Mouse (Mus musculus): ENCODE results near the gene Ccl7. TPM values are rescaled to one million over a fixed set of nuclear protein-coding genes. Genes with fewer than 3 reads are reported as not detected.

Gene Ccl7
- 5.4 TPM in 2 replicates for polyA plus RNA-seq (2015; fragmentation: Nextera tagmentation; extraction: Ambion mirVana)

DNA sequence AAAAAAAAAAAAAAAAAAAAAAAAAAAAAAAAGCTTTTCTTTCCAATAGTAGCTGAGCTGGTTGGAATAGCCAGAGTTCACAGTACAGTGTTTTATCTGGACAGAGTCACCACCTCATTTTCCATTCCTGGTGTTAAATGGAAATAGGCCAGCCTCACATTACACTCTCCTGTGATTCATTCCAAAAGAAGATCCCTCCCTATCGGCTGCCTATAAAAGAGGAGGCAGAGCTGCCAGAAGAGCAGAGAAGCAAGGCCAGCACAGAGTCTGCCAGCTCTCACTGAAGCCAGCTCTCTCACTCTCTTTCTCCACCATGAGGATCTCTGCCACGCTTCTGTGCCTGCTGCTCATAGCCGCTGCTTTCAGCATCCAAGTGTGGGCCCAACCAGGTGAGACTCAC, at the start of gene Ccl7:
TSS of gene Ccl7 (plus strand) at position 242 of the 400 bp plus-strand sequence.
- Histone ChIP-seq H3K27me3 (0 out of 2 replicates have a peak, but pooled peaks cover 3% of the 10 kb centered on the region), H3K9me3 (no peaks in the 10 kb centered on the region), H3K9ac (no peak within 1 kb of the TSS), H3K4me2 (no peak within 1 kb of the TSS; the same call in 1 of the 2 replicates), H3K27ac (peak within 1 kb of the TSS; percentile 43; the same call in 1 of the 2 replicates), H3K4me1 (0 out of 2 replicates have a peak, but pooled peaks cover 4% of the 10 kb centered on the region), H3K36me3 (no peaks in the 10 kb centered on the region), H3K4me3 (no peak within 1 kb of the TSS)
- peak; percentile 40; the same call in 1 of the 2 replicates for ATAC-seq (ENCODE audit: insufficient number of reproducible peaks, low FRiP score, low TSS enrichment, low read depth)
- WGBS: 44% methylated on average over 3 of the region's 3 CpGs

DNA sequence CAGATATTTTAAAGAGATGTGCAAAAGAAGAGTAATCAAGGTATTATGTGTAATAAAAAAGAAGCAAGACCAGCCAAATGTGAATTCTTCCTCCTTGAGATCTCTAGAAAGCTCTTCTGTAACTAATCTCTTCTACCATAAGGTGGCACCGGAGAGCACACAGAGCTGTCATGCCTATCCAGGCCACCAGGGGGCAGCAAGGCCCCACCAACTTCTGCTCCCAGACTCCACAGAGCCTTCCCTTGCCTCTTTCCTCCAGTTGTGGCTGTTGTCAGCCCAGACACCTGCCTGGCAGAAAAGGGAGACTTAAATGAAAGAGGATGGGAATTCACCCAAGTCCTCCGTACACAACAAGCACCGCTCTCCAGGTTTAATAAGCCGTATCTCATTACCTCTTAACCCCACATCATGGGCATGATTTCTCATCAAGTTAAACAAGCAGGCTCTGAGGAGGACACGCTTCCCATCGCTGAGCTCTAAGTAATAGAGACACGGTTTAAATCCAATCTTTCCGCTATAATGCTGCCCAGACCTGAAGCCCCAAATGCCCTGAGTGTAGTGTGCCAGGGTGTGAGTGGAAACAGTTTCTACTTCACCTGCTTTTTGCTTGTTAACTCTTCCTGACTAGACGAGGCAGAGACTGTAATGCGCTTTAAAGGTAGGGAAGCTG, 49.2 kb upstream of the Ccl7 start:
- H3K4me3 ChIP-seq: no peak overlapping the region
- WGBS: 54% methylated on average over 10 of the region's 10 CpGs
- no peaks in the 10 kb centered on the region for H3K36me3 ChIP-seq
- H3K4me1 ChIP-seq: 0 out of 2 replicates have a peak, but pooled peaks cover 5% of the 10 kb centered on the region
- no peak overlapping the region for H3K27ac ChIP-seq
- H3K4me2 ChIP-seq: no peak overlapping the region
- H3K9me3 ChIP-seq: no peaks in the 10 kb centered on the region
- H3K27me3 ChIP-seq: peaks cover 11% of the 10 kb centered on the region; the same call in 1 of the 2 replicates
- no peak for ATAC-seq (ENCODE audit: insufficient number of reproducible peaks, low FRiP score, low TSS enrichment, low read depth)
- H3K9ac ChIP-seq: no peak overlapping the region

DNA sequence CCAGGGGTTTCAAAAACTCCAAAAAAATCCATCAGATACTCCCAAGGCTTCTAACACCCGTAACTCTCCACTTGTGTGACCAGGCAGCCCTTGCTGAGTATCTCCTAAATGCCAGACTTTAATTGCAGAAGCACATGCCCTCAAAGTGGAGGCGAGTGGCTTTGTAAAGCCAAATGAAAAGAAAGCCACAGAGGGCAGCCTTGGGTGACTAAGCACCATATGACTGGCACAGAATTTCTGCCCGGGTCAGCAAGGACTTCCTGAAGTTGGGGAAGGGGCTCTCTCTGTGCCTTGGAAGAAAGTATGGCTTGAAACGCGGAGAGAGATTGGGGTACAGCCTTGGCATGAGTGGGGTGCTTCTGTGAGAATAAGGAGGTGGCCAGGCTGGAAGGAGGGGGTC, 48.4 kb upstream of the Ccl7 start:
- no peaks in the 10 kb centered on the region for H3K36me3 ChIP-seq
- no peak overlapping the region for H3K27ac ChIP-seq
- no peak overlapping the region for H3K4me2 ChIP-seq
- H3K9me3 ChIP-seq: no peaks in the 10 kb centered on the region
- 86% methylated on average over 5 of the region's 5 CpGs for WGBS
- no peak overlapping the region for H3K9ac ChIP-seq
- H3K27me3 ChIP-seq: peaks cover 11% of the 10 kb centered on the region; the same call in 1 of the 2 replicates
- no peak for ATAC-seq (ENCODE audit: insufficient number of reproducible peaks, low FRiP score, low TSS enrichment, low read depth)
- no peak overlapping the region for H3K4me3 ChIP-seq
- 0 out of 2 replicates have a peak, but pooled peaks cover 5% of the 10 kb centered on the region for H3K4me1 ChIP-seq

DNA sequence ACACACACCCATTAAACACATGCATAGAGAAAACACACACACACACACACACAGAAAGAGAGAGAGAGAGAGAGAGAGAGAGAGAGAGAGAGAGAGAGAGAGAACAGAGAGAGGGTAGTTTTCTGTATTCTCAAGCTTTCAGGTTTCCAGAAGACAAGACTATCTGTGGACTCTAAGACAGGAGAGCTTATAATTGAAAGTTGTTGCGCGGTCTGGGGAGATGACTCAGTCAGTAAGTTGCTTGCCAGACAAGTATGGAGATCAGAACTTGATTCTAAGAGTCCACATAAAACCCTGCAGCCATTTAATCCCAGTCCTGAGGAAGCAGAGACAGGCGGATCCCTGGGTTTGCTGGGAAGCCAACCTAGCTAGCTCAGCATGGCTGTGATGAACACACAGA, 46.9 kb upstream of the Ccl7 start:
- ATAC-seq (ENCODE audit: insufficient number of reproducible peaks, low FRiP score, low TSS enrichment, low read depth): no peak
- Histone ChIP-seq H3K36me3 (no peaks in the 10 kb centered on the region), H3K9me3 (no peaks in the 10 kb centered on the region), H3K4me1 (0 out of 2 replicates have a peak, but pooled peaks cover 5% of the 10 kb centered on the region), H3K27ac (no peak overlapping the region), H3K9ac (no peak overlapping the region), H3K4me3 (no peak overlapping the region), H3K27me3 (peaks cover 8% of the 10 kb centered on the region; the same call in 1 of the 2 replicates), H3K4me2 (no peak overlapping the region)
- 81% methylated on average over 3 of the region's 3 CpGs for WGBS

DNA sequence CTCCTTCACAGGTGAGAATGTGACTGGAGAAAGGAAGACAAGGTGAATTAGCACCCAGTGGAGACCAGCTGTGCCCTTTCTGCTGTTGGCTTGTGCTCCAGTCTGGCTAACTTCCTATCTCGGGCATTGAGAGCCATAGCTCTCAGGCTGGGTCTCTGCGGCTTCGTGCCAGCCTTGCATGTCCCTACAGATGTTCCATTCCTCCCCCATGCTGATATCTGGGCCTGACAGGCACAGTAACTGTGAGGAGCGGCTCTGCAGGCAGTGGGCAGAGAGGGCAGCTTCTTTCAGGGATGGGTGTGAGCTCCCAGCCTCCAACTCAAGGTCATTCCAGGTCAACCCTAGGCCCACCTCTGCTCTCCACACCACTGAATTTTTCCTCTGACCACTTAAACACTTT, 46.0 kb upstream of the Ccl7 start:
- no peak for ATAC-seq (ENCODE audit: insufficient number of reproducible peaks, low FRiP score, low TSS enrichment, low read depth)
- WGBS: 84% methylated on average over 4 of the region's 4 CpGs
- Histone ChIP-seq H3K9ac (no peak overlapping the region), H3K36me3 (no peaks in the 10 kb centered on the region), H3K4me1 (0 out of 2 replicates have a peak, but pooled peaks cover 5% of the 10 kb centered on the region), H3K4me2 (no peak overlapping the region), H3K4me3 (no peak overlapping the region), H3K27me3 (peaks cover 8% of the 10 kb centered on the region; the same call in 1 of the 2 replicates), H3K27ac (no peak overlapping the region), H3K9me3 (no peaks in the 10 kb centered on the region)

DNA sequence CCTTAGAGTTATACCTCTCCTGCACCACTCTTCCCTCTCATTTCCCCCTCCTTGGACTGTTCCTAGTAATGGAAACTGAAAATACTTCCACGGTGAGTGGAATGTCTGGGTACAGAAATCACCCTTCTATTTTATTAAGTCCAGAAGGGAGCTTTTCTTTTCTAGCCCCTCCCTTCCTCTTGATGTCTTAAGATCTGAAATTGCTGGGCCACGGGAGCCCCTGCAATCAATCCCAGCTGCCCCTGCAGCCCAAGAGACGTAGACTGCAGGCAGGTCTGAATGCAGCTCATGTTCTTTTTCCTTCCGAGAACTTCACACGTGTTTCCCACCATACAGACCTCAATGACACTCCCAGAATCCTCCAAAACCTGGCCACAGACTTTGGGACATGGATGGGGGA, 44.9 kb upstream of the Ccl7 start:
- no peak overlapping the region for H3K9ac ChIP-seq
- ATAC-seq (ENCODE audit: insufficient number of reproducible peaks, low FRiP score, low TSS enrichment, low read depth): no peak
- peaks cover 8% of the 10 kb centered on the region; the same call in 1 of the 2 replicates for H3K27me3 ChIP-seq
- H3K4me3 ChIP-seq: no peak overlapping the region
- H3K27ac ChIP-seq: no peak overlapping the region
- H3K4me1 ChIP-seq: 0 out of 2 replicates have a peak, but pooled peaks cover 5% of the 10 kb centered on the region
- 34% methylated on average over 5 of the region's 5 CpGs for WGBS
- H3K9me3 ChIP-seq: no peaks in the 10 kb centered on the region
- no peak overlapping the region for H3K4me2 ChIP-seq
- H3K36me3 ChIP-seq: no peaks in the 10 kb centered on the region

DNA sequence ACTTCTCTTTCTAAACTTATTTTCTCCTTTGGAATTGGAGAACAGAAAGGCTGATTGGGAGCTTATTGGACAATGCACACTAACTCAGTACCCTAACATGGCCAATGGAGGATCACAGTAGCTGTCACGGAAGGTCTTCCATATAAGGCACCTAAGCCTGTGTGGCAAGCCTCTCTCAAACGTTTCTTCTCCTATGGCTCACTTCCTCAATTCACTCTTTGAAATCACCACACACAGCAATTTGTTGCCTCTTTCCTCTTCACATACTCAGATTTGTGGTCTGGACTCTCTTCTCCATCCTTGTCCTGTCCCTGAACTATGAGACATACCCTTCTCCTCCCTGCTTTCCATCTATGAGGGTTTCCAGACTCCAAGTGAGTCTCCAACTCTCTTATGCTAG, 40.7 kb upstream of the Ccl7 start:
- peaks cover 11% of the 10 kb centered on the region; the same call in 1 of the 2 replicates for H3K4me1 ChIP-seq
- 63% methylated on average over 2 of the region's 2 CpGs for WGBS
- H3K4me2 ChIP-seq: no peak overlapping the region
- H3K27me3 ChIP-seq: 0 out of 2 replicates have a peak, but pooled peaks cover 2% of the 10 kb centered on the region
- H3K27ac ChIP-seq: no peak overlapping the region
- no peak overlapping the region for H3K4me3 ChIP-seq
- ATAC-seq (ENCODE audit: insufficient number of reproducible peaks, low FRiP score, low TSS enrichment, low read depth): no peak
- no peaks in the 10 kb centered on the region for H3K36me3 ChIP-seq
- no peak overlapping the region for H3K9ac ChIP-seq
- no peaks in the 10 kb centered on the region for H3K9me3 ChIP-seq

DNA sequence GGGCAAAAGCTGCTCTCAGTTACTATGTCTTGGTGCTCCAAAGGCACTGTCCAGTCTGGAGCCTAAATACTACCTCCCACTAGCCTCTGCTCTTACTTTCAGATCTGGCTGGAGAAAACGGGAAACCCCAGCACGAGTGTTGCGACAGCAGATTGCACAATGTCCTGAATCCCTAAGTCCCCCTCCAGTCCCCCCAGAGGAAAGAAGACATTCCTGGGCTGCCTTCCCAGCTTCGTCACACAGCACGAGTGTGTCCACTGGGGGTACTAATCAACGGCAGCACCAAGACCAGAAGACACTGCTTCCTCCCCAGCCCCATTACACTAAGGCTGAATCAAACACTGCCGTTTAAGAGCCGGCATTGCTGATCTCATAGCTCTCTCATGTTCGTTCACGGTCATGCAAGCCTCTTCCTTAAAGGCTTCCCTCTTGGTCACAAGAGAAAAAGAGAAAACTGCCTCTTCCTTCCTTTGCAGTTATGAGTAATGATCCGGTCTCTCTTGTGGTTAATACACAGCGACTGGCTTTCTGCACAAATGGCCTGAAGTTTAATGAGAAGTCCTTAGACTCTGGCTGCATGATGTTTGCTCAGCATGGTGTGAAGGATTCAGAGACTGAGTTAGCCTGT, 38.6 kb upstream of the Ccl7 start:
- WGBS: 33% methylated on average over 12 of the region's 12 CpGs
- Histone ChIP-seq H3K27ac (no peak overlapping the region), H3K4me2 (no peak overlapping the region), H3K27me3 (0 out of 2 replicates have a peak, but pooled peaks cover 2% of the 10 kb centered on the region), H3K4me3 (no peak overlapping the region), H3K36me3 (no peaks in the 10 kb centered on the region), H3K9ac (no peak overlapping the region), H3K9me3 (no peaks in the 10 kb centered on the region), H3K4me1 (peaks cover 8% of the 10 kb centered on the region; the same call in 1 of the 2 replicates)
- ATAC-seq (ENCODE audit: insufficient number of reproducible peaks, low FRiP score, low TSS enrichment, low read depth): no peak

DNA sequence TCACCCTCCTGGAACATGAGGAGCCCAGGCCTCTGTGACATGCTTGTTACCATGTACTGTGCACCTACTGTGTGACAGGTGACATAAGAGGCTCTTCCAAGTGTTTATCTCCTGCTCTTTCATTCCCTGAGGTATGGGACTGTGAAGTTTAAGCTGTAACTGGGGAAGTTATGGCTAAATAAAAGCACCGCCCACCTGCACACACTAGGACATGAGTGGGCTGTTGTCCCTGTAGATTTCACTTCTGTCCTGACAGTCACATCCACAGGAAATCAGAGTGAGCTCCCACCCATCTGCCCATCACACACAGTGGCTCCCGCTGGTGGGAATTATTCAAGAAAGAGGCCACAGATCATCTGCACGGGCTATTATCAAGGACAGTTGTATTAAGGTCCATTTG, 35.4 kb upstream of the Ccl7 start:
- no peak overlapping the region for H3K27ac ChIP-seq
- no peak for ATAC-seq (ENCODE audit: insufficient number of reproducible peaks, low FRiP score, low TSS enrichment, low read depth)
- H3K9me3 ChIP-seq: no peaks in the 10 kb centered on the region
- H3K27me3 ChIP-seq: 0 out of 2 replicates have a peak, but pooled peaks cover 2% of the 10 kb centered on the region
- H3K4me1 ChIP-seq: peaks cover 8% of the 10 kb centered on the region; the same call in 1 of the 2 replicates
- no peaks in the 10 kb centered on the region for H3K36me3 ChIP-seq
- no peak overlapping the region for H3K4me3 ChIP-seq
- 88% methylated on average over 3 of the region's 3 CpGs for WGBS
- no peak overlapping the region for H3K9ac ChIP-seq
- H3K4me2 ChIP-seq: no peak overlapping the region

DNA sequence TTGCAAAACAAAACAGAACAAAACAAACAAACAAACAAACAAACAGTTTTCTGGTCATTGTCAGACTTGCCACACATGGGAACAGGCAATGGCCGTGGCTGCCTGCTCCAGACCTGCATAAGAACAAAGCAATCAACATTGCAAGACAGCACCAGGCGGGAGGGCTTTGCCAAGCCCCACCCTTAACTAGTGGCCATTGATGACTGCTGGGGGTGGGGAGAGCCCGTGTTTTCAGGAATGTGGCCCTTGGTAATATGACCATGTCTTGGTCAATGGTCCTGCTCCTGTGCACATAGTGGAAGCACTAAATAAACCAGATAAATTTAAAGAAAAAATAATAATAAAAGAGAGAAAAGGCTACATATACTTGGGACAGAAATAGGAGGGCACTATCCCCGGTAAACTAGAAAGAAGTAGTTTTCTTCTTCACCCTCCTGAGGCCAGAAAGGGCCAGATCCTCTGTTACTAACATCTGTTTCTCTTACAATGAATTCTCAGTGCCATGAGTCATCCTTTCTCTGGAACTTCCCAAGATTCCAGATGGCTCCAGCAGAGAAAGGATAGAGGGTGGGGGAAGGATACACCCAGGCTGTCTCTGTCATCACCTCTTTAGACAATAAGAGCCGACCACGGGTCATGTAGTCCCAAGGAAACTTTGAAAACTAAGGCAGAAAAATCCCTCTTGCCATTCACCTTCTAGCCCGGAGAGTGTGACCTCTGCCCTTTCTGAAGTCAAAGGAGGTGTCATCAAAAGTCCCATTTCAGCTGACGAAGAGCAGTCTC, 33.9 kb upstream of the Ccl7 start:
- no peak for ATAC-seq (ENCODE audit: insufficient number of reproducible peaks, low FRiP score, low TSS enrichment, low read depth)
- H3K27ac ChIP-seq: no peak overlapping the region; the same call in 1 of the 2 replicates
- 50% methylated on average over 8 of the region's 8 CpGs for WGBS
- no peak overlapping the region for H3K4me3 ChIP-seq
- H3K9ac ChIP-seq: no peak overlapping the region
- H3K27me3 ChIP-seq: 0 out of 2 replicates have a peak, but pooled peaks cover 2% of the 10 kb centered on the region
- H3K4me1 ChIP-seq: peaks cover 7% of the 10 kb centered on the region; the same call in 1 of the 2 replicates
- no peak overlapping the region for H3K4me2 ChIP-seq
- no peaks in the 10 kb centered on the region for H3K36me3 ChIP-seq
- no peaks in the 10 kb centered on the region for H3K9me3 ChIP-seq

DNA sequence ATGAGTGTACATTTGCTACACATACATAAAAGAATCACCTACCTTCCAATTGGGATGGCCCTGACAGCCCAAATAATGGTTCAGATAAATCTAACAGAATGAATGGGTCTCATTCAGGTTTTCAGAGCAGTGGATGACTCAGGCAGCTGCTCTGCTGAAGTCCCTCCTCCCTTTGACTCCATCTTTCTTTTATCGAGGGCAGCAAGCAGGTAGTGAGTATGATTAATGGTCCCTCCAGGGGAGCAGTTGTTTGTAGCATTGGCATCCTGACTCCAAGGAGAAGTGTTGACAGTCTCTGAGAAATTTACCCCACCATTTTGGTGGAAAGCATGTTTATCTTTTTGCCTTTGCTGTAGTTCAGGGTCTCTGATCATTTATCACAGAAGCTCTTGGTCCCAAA, 31.8 kb upstream of the Ccl7 start:
- WGBS: 36% methylated on average over 1 of the region's 1 CpGs
- Histone ChIP-seq H3K4me1 (0 out of 2 replicates have a peak, but pooled peaks cover 2% of the 10 kb centered on the region), H3K36me3 (no peaks in the 10 kb centered on the region), H3K9me3 (no peaks in the 10 kb centered on the region), H3K27me3 (no peaks in the 10 kb centered on the region), H3K27ac (no peak overlapping the region), H3K4me3 (no peak overlapping the region), H3K9ac (no peak overlapping the region), H3K4me2 (no peak overlapping the region)
- ATAC-seq (ENCODE audit: insufficient number of reproducible peaks, low FRiP score, low TSS enrichment, low read depth): no peak

All from limb, embryonic 15.5 days (tissue).